Mouse (Mus musculus) thymus, adult 2 months (tissue): ENCODE results near the gene Tpst2.

Source experiments
- CTCF ChIP-seq: fragments of 200-500 bp; IDR thresholded peaks from 2 replicates; pipeline ENCODE4 v1.5.1; 2012; ENCODE audit warnings: mild to moderate bottlenecking, control low read depth, low read length, moderate library complexity, borderline replicate concordance; ENCODE audit not compliant: control insufficient read depth, poor library complexity, insufficient read depth; ENCODE audit errors: extremely low read depth
- POLR2A ChIP-seq: fragments of 200-500 bp; IDR thresholded peaks from 2 replicates; pipeline ENCODE4 v1.6.1; 2012; ENCODE audit warnings: mild to moderate bottlenecking, low read length, control low read depth, moderate library complexity; ENCODE audit not compliant: control insufficient read depth, poor library complexity, insufficient read depth; ENCODE audit errors: extremely low read depth

GRCm38 (mm10) chr5:112259862-112260650, 16.4 kb upstream of the Tpst2 start:
- no peak for TF ChIP-seq CTCF
- no peak for TF ChIP-seq POLR2A
